Mouse (Mus musculus) midbrain, embryonic 13.5 days (tissue): Measurements from ENCODE around the gene Radil. TPM values are rescaled to one million over a fixed set of nuclear protein-coding genes. Genes with fewer than 3 reads are reported as not detected.

Source experiments
- ATAC-seq: fragments of 200-750 bp; cut with Nextera tagmentation; 2 replicates; pipeline ENCODE4 v1.8.0; 2017; ENCODE audit warnings: mild to moderate bottlenecking, moderate TSS enrichment, moderate library complexity
- H3K27ac ChIP-seq: fragments of 300-500 bp; sonication (generic); 2 replicates; pipeline ENCODE4 v1.5.1; 2015; ENCODE audit warnings: inconsistent platforms, mild to moderate bottlenecking, moderate library complexity
- H3K27me3 ChIP-seq: fragments of 300-500 bp; sonication (generic); 2 replicates; pipeline ENCODE4 v1.6.1; 2015; ENCODE audit warnings: mild to moderate bottlenecking, inconsistent platforms
- H3K36me3 ChIP-seq: fragments of 300-500 bp; sonication (generic); 2 replicates; pipeline ENCODE4 v1.6.1; 2015; ENCODE audit warnings: mild to moderate bottlenecking, inconsistent platforms
- H3K4me1 ChIP-seq: fragments of 300-500 bp; sonication (generic); replicated peaks from 2 replicates; pipeline ENCODE4 v1.6.1; 2015; ENCODE audit warnings: inconsistent platforms
- H3K4me2 ChIP-seq: fragments of 300-500 bp; sonication (generic); replicated peaks from 2 replicates; pipeline ENCODE4 v1.6.1; 2015; ENCODE audit warnings: moderate library complexity, mild to moderate bottlenecking, inconsistent platforms
- H3K4me3 ChIP-seq: fragments of 300-500 bp; sonication (generic); replicated peaks from 2 replicates; pipeline ENCODE4 v1.5.1; 2015; ENCODE audit warnings: mild to moderate bottlenecking, inconsistent platforms
- H3K9ac ChIP-seq: fragments of 300-500 bp; sonication (generic); replicated peaks from 2 replicates; pipeline ENCODE4 v1.6.1; 2015; ENCODE audit warnings: mild to moderate bottlenecking, inconsistent platforms
- H3K9me3 ChIP-seq: fragments of 300-500 bp; sonication (generic); 2 replicates; pipeline ENCODE4 v1.6.1; 2016; ENCODE audit warnings: mild to moderate bottlenecking, inconsistent platforms
- WGBS: fragments of 180-500 bp; shearing (Covaris S2); methylation state at CpG from one replicate; pipeline ENCODE4 v1.1.7; 2015; 5-methylcytosine and 5-hydroxymethylcytosine counted together
- polyA plus RNA-seq: library from polyadenylated mRNA; unstranded; fragments of >200 nt; fragmentation: Nextera tagmentation; extraction: Ambion mirVana; gene quantifications from 2 replicates; pipeline ENCODE4 v1.2.1, GENCODE M21; 2015

Gene Radil
- polyA plus RNA-seq, 1 experiment from 2014 or later: 12.5 TPM

DNA sequence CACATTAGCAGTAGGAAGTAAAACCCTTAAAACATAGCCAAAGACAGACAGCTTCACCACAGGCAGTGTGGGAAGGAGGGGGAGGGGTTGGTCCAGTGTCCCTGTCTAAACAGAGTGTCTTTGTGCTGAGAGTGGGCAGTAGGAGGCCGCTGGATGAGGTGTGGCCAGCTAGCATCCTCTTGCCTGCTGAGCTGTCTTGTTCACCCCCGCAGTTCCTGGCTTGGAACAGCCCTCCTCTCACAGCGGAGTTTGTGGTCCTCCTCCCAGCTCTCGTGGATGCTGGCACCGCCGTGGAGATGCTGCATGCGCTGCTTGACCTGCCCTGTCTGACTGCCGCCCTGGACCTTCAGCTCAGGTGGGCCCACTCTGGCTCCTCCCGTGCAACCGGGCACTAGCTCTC lies 77.2 kb downstream of the Radil start:
- Histone ChIP-seq H3K27ac (no peak overlapping the region), H3K36me3 (peaks cover 76% of the 10 kb centered on the region), H3K4me2 (no peak overlapping the region), H3K4me3 (no peak overlapping the region), H3K27me3 (no peaks in the 10 kb centered on the region), H3K4me1 (no peaks in the 10 kb centered on the region), H3K9me3 (no peaks in the 10 kb centered on the region), H3K9ac (no peak overlapping the region)
- no peak for ATAC-seq
- WGBS: 63% methylated on average over 10 of the region's 10 CpGs

- Histone ChIP-seq H3K4me2 (no peak overlapping the region), H3K27ac (no peak overlapping the region), H3K4me1 (peaks cover 5% of the 10 kb centered on the region), H3K36me3 (peaks cover 72% of the 10 kb centered on the region), H3K4me3 (no peak overlapping the region), H3K27me3 (no peaks in the 10 kb centered on the region), H3K9ac (no peak overlapping the region), H3K9me3 (no peaks in the 10 kb centered on the region)
- ATAC-seq: no peak
- 92% methylated on average over 11 of the region's 11 CpGs for WGBS
These were observed 81.1 kb downstream of the Radil start for GRCm38 (mm10) chr5:142469796-142470195.

DNA sequence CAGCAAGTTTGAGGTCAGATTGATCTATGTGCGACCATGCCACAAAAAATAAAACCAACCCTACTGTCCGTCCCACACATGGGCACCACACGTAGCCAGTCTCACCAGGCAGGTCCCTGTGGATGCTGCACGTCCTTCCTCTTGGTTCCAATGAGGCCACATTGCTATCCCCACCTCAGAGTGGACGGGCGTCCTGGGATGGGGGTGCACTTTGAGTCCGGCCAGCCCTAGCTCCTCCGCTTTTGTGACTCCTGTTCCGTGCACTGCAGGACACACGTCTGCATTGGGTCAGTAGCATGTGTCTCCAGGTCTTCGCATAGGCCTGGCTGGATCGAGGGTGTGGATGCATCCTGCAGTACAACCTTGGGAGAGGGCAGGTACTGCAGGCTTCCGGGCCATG lies 82.5 kb downstream of the Radil start:
- Histone ChIP-seq H3K36me3 (peaks cover 61% of the 10 kb centered on the region), H3K4me1 (peaks cover 13% of the 10 kb centered on the region), H3K9ac (no peak overlapping the region), H3K27ac (no peak overlapping the region), H3K4me3 (no peak overlapping the region), H3K27me3 (no peaks in the 10 kb centered on the region), H3K4me2 (no peak overlapping the region), H3K9me3 (no peaks in the 10 kb centered on the region)
- 95% methylated on average over 13 of the region's 13 CpGs for WGBS
- ATAC-seq: no peak

- H3K9ac ChIP-seq: peak within 1 kb of the TSS; percentile 78
- H3K4me1 ChIP-seq: peaks cover 18% of the 10 kb centered on the region
- H3K36me3 ChIP-seq: peaks cover 30% of the 10 kb centered on the region
- no peaks in the 10 kb centered on the region for H3K27me3 ChIP-seq
- ATAC-seq: peak; percentile 88
- H3K4me2 ChIP-seq: peak within 1 kb of the TSS; percentile 91
- peak within 1 kb of the TSS; percentile 87 for H3K27ac ChIP-seq
- WGBS: 2% methylated on average over 60 of the region's 60 CpGs
- H3K4me3 ChIP-seq: peak within 1 kb of the TSS; percentile 79
- H3K9me3 ChIP-seq: no peaks in the 10 kb centered on the region
These were observed 87.1 kb downstream of the Radil start, which contains the start of gene Ap5z1 for GRCm38 (mm10) chr5:142463461-142464454. Gene Ap5z1, plus strand, starts transcription at chr5:142463944.

DNA sequence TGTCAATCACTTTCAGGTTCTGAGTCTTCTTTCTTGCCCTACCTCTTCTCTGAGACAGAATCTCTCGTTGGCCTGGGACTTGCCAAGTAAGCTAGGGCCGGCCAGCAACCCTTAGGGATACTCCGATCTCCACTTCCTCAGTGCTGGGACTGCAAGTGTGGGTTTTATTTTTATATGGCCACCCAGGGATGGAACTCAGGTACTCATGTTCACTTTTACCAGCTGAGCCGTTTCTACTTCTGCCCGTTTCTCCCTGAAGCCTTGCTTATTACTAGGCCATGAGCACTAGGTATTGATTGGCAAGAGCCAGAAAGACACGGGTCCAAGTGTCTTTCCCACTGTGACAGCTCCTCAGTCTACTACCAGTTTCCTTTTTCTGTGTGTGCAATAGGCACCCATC lies 87.9 kb downstream of the Radil start:
- peaks cover 29% of the 10 kb centered on the region for H3K36me3 ChIP-seq
- H3K9me3 ChIP-seq: no peaks in the 10 kb centered on the region
- H3K4me2 ChIP-seq: peak overlapping the region; percentile 91
- peaks cover 18% of the 10 kb centered on the region for H3K4me1 ChIP-seq
- H3K4me3 ChIP-seq: peak overlapping the region; percentile 79
- peak overlapping the region; percentile 87 for H3K27ac ChIP-seq
- H3K27me3 ChIP-seq: no peaks in the 10 kb centered on the region
- peak overlapping the region; percentile 70; the same call in 1 of the 2 replicates for H3K9ac ChIP-seq
- 88% methylated on average over 6 of the region's 6 CpGs for WGBS
- ATAC-seq: peak; percentile 17; the same call in 1 of the 2 replicates

- 98% methylated on average over 2 of the region's 2 CpGs for WGBS
- ATAC-seq: no peak
- Histone ChIP-seq H3K4me2 (0 out of 2 replicates have a peak overlapping the region, but pooled peaks have one; percentile 91), H3K27me3 (no peaks in the 10 kb centered on the region), H3K9ac (no peak overlapping the region), H3K27ac (peak overlapping the region; percentile 87; the same call in 1 of the 2 replicates), H3K4me1 (peaks cover 18% of the 10 kb centered on the region), H3K4me3 (no peak overlapping the region), H3K36me3 (peaks cover 29% of the 10 kb centered on the region), H3K9me3 (no peaks in the 10 kb centered on the region)
These were observed 88.3 kb downstream of the Radil start for GRCm38 (mm10) chr5:142462641-142462948.

- no peak for ATAC-seq
- no peak overlapping the region for H3K4me2 ChIP-seq
- WGBS: 97% methylated on average over 7 of the region's 7 CpGs
- H3K9ac ChIP-seq: no peak overlapping the region
- peaks cover 30% of the 10 kb centered on the region for H3K36me3 ChIP-seq
- no peaks in the 10 kb centered on the region for H3K9me3 ChIP-seq
- peaks cover 18% of the 10 kb centered on the region for H3K4me1 ChIP-seq
- no peak overlapping the region for H3K27ac ChIP-seq
- H3K27me3 ChIP-seq: no peaks in the 10 kb centered on the region
- no peak overlapping the region for H3K4me3 ChIP-seq
These were observed 88.8 kb downstream of the Radil start for GRCm38 (mm10) chr5:142461942-142462640.

GRCm38 (mm10) chr5:142459834-142460233 lies 91.1 kb downstream of the Radil start:
- H3K36me3 ChIP-seq: peaks cover 46% of the 10 kb centered on the region
- peaks cover 13% of the 10 kb centered on the region for H3K4me1 ChIP-seq
- WGBS: 78% methylated on average over 5 of the region's 5 CpGs
- ATAC-seq: no peak
- H3K4me2 ChIP-seq: no peak overlapping the region
- H3K9ac ChIP-seq: no peak overlapping the region
- no peaks in the 10 kb centered on the region for H3K27me3 ChIP-seq
- no peaks in the 10 kb centered on the region for H3K9me3 ChIP-seq
- H3K4me3 ChIP-seq: no peak overlapping the region
- no peak overlapping the region for H3K27ac ChIP-seq

DNA sequence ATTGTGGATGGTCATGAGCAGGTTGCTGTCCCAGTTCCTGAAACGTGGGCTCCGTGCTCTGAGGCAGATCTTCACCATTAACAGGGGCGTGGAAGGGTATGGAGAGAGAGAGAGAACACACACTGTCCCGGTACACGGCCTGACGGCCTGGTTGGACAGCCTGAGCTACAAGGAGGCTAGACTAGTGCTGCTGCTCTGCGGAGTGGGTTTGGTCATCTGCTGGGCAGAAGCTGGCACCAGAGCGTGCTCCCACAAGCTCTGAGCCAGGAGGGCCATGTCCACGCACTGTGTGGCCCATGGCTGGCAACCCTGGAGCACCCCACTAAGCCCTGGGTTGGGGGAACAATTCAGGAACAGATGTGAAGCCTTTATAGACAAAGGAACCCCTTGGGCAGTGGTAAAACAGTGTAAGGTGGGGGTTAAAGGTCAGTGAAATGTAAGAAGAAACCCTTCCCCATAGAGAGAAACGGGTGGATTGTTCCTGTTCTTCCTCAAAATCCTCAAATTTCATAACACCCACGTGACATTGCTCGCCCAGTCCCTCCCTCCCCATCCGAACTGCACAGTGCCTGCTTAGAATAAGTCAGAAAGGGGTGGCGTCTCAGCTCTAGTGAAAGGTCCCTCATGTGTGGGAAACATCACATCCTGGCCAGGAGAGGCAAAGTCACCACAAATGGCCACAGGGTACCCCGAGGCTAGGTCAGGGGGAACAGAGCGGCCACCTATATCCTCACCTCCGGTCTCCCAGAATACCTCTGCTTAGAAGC lies 91.9 kb downstream of the Radil start:
- 92% methylated on average over 17 of the region's 17 CpGs for WGBS
- Histone ChIP-seq H3K9ac (no peak overlapping the region), H3K27ac (no peak overlapping the region), H3K27me3 (no peaks in the 10 kb centered on the region), H3K9me3 (no peaks in the 10 kb centered on the region), H3K4me2 (no peak overlapping the region), H3K4me3 (no peak overlapping the region), H3K4me1 (peaks cover 6% of the 10 kb centered on the region; the same call in 1 of the 2 replicates), H3K36me3 (peaks cover 55% of the 10 kb centered on the region)
- no peak for ATAC-seq

- H3K4me2 ChIP-seq: no peak overlapping the region
- no peak overlapping the region; the same call in 1 of the 2 replicates for H3K27ac ChIP-seq
- ATAC-seq: no peak
- no peaks in the 10 kb centered on the region for H3K27me3 ChIP-seq
- no peak overlapping the region for H3K4me3 ChIP-seq
- WGBS: 82% methylated on average over 10 of the region's 10 CpGs
- no peaks in the 10 kb centered on the region for H3K9me3 ChIP-seq
- H3K4me1 ChIP-seq: no peaks in the 10 kb centered on the region
- peaks cover 71% of the 10 kb centered on the region for H3K36me3 ChIP-seq
- no peak overlapping the region for H3K9ac ChIP-seq
These were observed 93.6 kb downstream of the Radil start for GRCm38 (mm10) chr5:142457345-142457744.

DNA sequence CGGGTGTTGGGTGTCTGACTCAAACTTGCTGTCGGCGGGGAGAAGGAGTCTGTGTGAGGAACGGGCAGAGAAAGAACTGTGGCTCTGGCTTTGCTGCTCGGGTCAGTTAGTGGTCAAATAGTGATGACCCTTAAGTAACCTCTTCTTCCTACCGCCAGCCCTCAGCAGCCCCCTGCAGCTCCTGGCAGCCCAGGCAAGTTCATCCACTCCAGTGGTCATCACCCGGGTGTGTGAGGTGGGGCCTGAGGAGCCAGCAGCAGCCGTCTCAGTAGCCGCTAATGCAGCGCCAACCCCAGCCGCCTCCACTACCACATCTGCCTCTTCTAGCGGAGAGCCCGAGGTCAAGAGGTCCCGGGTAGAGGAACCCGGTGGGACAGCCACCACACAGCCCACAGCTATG lies 94.6 kb downstream of the Radil start:
- no peak overlapping the region for H3K4me2 ChIP-seq
- no peak overlapping the region for H3K27ac ChIP-seq
- H3K27me3 ChIP-seq: no peaks in the 10 kb centered on the region
- no peaks in the 10 kb centered on the region for H3K4me1 ChIP-seq
- no peak for ATAC-seq
- H3K9ac ChIP-seq: no peak overlapping the region
- H3K9me3 ChIP-seq: no peaks in the 10 kb centered on the region
- H3K4me3 ChIP-seq: no peak overlapping the region
- H3K36me3 ChIP-seq: peaks cover 74% of the 10 kb centered on the region
- WGBS: 77% methylated on average over 15 of the region's 15 CpGs
